In genomic region chr15:78833582-78833981, GRCm38 (mm10) we compare ENCODE assay signal across 9 mouse cellular contexts. TPM values are rescaled to one million over a fixed set of nuclear protein-coding genes. Genes with fewer than 3 reads are reported as not detected.
DNase-seq lines count a peak whose midpoint lies in the region; ATAC-seq lines count a peak whose summit lies in the region.
"Had no signal": no experiment of that assay in that cellular context is flagged by ENCODE, and none has a peak within 500 bp of the region (broad histone marks: within the 10 kb centered on the region; RNA-seq: fewer than 3 reads in every experiment).

No protein-coding gene starts in this region.

- peak; percentile 42 for DNase-seq in CD4-positive, CD25-positive, alpha-beta regulatory T cell, adult 2 months (ENCODE audit: low read depth, low spot score)
- peak; percentile 70 for DNase-seq in 3134 (ENCODE audit: extremely low read depth, insufficient read length, low spot score)
- no peak for DNase-seq in frontal cortex, postnatal 36 days (ENCODE audit: low spot score in 2 of 2)
- no peak for DNase-seq in gastrocnemius, postnatal 10 days

- ATAC-seq in CD4-positive, CD25-positive, alpha-beta regulatory T cell, adult 4 months: no peak
- no peak for ATAC-seq in heart, embryonic 15.5 days (replicated peaks; ENCODE audit: insufficient number of reproducible peaks, insufficient read depth, low FRiP score, low read depth)
- ATAC-seq in limb, embryonic 12.5 days (ENCODE audit: insufficient number of reproducible peaks, insufficient read depth, low FRiP score, low TSS enrichment, low read depth): no peak
- no peak for ATAC-seq in cerebellum, adult (ENCODE audit: insufficient number of reproducible peaks, low FRiP score, low TSS enrichment)

- H3K4me1 ChIP-seq in heart, embryonic 15.5 days (replicated peaks): peaks cover 57% of the 10 kb centered on the region
- peaks cover 52% of the 10 kb centered on the region for H3K4me1 ChIP-seq in limb, embryonic 12.5 days (replicated peaks)

- H3K4me3 ChIP-seq in heart, embryonic 15.5 days: no peak overlapping the region
- H3K4me3 ChIP-seq in limb, embryonic 12.5 days (replicated peaks): no peak overlapping the region

- H3K9ac ChIP-seq in heart, embryonic 15.5 days: no peak overlapping the region
- no peak overlapping the region for H3K9ac ChIP-seq in limb, embryonic 12.5 days (replicated peaks)

- no peaks in the 10 kb centered on the region for H3K36me3 ChIP-seq in heart, embryonic 15.5 days
- no peaks in the 10 kb centered on the region for H3K36me3 ChIP-seq in limb, embryonic 12.5 days

- H3K9me3 ChIP-seq in heart, embryonic 15.5 days (replicated peaks): no peaks in the 10 kb centered on the region
- no peaks in the 10 kb centered on the region for H3K9me3 ChIP-seq in limb, embryonic 12.5 days

- peak overlapping the region; percentile 85 for H3K27ac ChIP-seq in heart, embryonic 15.5 days
- H3K27ac ChIP-seq in limb, embryonic 12.5 days: peak overlapping the region; percentile 80

- no peak overlapping the region for H3K4me2 ChIP-seq in heart, embryonic 15.5 days
- no peak overlapping the region for H3K4me2 ChIP-seq in limb, embryonic 12.5 days

- H3K27me3 ChIP-seq in heart, embryonic 15.5 days: no peaks in the 10 kb centered on the region
- peaks cover 3% of the 10 kb centered on the region for H3K27me3 ChIP-seq in limb, embryonic 12.5 days

- 86% methylated on average over 3 of the region's 3 CpGs for WGBS in heart, embryonic 15.5 days
- WGBS in limb, embryonic 12.5 days: 94% methylated on average over 3 of the region's 3 CpGs

RNA-seq across cellular contexts. Expression of gene Cdc42ep1, which starts 8.8 kb away (rescaled TPM):
- polyA plus RNA-seq in CD4-positive, CD25-positive, alpha-beta regulatory T cell, adult 4 months (2017; shearing (Covaris generic)): not detected
- polyA plus RNA-seq in heart, embryonic 15.5 days (2015; fragmentation: Nextera tagmentation; extraction: Ambion mirVana): 32.0 and 40.4 TPM in 2 replicates
- polyA plus RNA-seq in limb, embryonic 12.5 days (2016; fragmentation: Nextera tagmentation; extraction: Ambion mirVana): 14.3 and 15.8 TPM in 2 replicates
- 10 to 100 TPM; 26.3 to 35.0 TPM for total RNA-seq in gastrocnemius, postnatal 10 days (2021)
- total RNA-seq: common myeloid progenitor, adult 5-6 weeks had no signal

RNA-seq across cellular contexts. Expression of gene Lgals2, which starts 21.7 kb away (rescaled TPM):
- polyA plus RNA-seq in CD4-positive, CD25-positive, alpha-beta regulatory T cell, adult 4 months (2017; shearing (Covaris generic)): not detected
- polyA plus RNA-seq in heart, embryonic 15.5 days (2015; fragmentation: Nextera tagmentation; extraction: Ambion mirVana): 0.43 and 0.45 TPM in 2 replicates
- not detected in 2 replicates for polyA plus RNA-seq in limb, embryonic 12.5 days (2016; fragmentation: Nextera tagmentation; extraction: Ambion mirVana)
- not detected for total RNA-seq in gastrocnemius, postnatal 10 days (2021)
- total RNA-seq: common myeloid progenitor, adult 5-6 weeks had no signal

RNA-seq across cellular contexts. Expression of gene Card10, which starts 30.7 kb away (rescaled TPM):
- not detected for polyA plus RNA-seq in CD4-positive, CD25-positive, alpha-beta regulatory T cell, adult 4 months (2017; shearing (Covaris generic))
- polyA plus RNA-seq in heart, embryonic 15.5 days (2015; fragmentation: Nextera tagmentation; extraction: Ambion mirVana): 5.7 and 7.6 TPM in 2 replicates
- polyA plus RNA-seq in limb, embryonic 12.5 days (2016; fragmentation: Nextera tagmentation; extraction: Ambion mirVana): 3.3 and 4.2 TPM in 2 replicates
- total RNA-seq in gastrocnemius, postnatal 10 days (2021): 10 to 100 TPM in 1 of 2 experiments, 1 to 10 TPM in 1; 9.3 to 11.3 TPM
- total RNA-seq: common myeloid progenitor, adult 5-6 weeks had no signal

RNA-seq across cellular contexts. Expression of gene Gga1, which starts 43.4 kb away (rescaled TPM):
- polyA plus RNA-seq in CD4-positive, CD25-positive, alpha-beta regulatory T cell, adult 4 months (2017; shearing (Covaris generic)): 10 to 100 TPM; 14.3 to 17.1 TPM
- 39.7 and 48.4 TPM in 2 replicates for polyA plus RNA-seq in heart, embryonic 15.5 days (2015; fragmentation: Nextera tagmentation; extraction: Ambion mirVana)
- polyA plus RNA-seq in limb, embryonic 12.5 days (2016; fragmentation: Nextera tagmentation; extraction: Ambion mirVana): 45.9 and 47.4 TPM in 2 replicates
- 10 to 100 TPM; 31.1 to 33.8 TPM for total RNA-seq in gastrocnemius, postnatal 10 days (2021)

Comparison
In these comparisons a context has a peak if more than half of its experiments do, and no peak if none do; other contexts are left out.
1. DNase-seq: peak in CD4-positive, CD25-positive, alpha-beta regulatory T cell, adult 2 months (single experiment) and 3134 (single experiment); none in frontal cortex, postnatal 36 days (0 of 2) and gastrocnemius, postnatal 10 days (single experiment).
2. RNA of gene Cdc42ep1, which starts 8.8 kb away (polyA plus RNA-seq): 32.0 to 40.4 TPM in heart, embryonic 15.5 days and 14.3 to 15.8 TPM in limb, embryonic 12.5 days; not detected in CD4-positive, CD25-positive, alpha-beta regulatory T cell, adult 4 months; every median in the first group is over 10 times any median in the second.